Mouse (Mus musculus): ENCODE results near the gene March1. TPM values are rescaled to one million over a fixed set of nuclear protein-coding genes. Genes with fewer than 3 reads are reported as not detected.

Gene March1
- polyA plus RNA-seq, 1 experiment: not detected

DNA sequence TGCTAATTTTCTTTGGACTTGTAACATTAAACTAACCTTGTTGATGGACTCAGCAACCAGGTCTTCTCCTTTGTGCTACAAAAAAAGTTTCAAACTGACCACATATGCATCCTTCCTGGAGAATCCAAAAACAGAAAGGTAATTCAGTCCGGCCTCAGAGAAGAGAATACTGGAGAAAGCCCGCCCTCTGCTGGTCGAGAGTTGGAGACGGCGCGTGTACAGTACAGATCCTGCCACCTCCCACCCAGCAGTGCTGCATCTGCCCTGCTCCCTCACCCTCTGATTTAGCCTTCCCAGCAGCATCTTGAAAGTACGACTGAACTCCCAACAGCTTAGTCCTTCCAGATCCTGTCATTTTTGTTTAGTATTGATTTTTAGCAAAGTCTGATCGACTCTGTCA lies 878.0 kb downstream of the March1 start:
- TF ChIP-seq GATA1 (IDR thresholded peaks at IDR 0.05; ENCODE audit: low read length): no peak

DNA sequence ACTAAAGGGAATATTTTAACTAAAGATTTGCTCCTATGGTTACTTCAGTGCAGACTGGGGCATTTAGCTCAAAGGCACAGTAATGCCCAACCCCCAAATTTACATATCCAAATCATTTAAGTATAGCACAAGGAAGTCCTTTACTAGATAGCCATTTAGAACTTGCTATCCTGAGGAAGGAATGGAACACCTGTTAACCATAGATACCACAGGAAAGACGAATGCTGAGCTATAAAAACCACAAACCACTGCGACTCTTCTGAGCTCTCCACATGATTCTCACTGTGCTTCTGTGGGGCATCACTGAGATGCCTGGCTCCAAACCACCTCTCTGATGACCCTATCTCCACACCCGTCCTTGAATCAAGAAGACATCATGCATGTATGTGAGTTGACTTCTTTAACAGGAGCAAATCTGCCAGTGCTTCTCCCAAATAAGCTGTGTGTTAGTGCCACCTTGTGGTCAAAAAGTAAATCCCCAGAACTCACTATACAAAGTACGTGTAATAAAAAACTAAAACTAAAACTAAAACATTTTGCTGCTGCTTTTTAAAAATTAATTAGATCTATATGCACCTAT lies 879.4 kb downstream of the March1 start:
- TF ChIP-seq GATA1 (IDR thresholded peaks at IDR 0.05; ENCODE audit: low read length): peak; percentile 12

DNA sequence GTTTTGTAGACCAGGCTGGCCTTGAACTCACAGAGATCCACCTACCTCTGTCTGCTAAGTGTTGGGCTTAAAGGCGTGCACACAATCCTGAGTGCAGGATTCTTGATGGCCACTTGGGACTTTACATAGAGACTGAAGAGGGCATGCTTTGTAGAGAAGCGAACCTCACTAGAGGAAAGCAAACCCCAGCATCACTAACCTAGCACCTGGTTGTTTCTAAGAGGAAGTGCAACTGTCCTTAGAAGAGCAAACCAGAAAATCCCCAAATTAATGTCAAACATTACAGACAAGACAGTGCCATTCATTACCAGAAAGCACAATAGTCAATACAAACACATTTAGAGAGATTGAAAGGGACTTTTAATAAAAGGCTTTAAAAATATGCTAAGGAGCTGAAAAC lies 885.7 kb downstream of the March1 start:
- TF ChIP-seq GATA1 (IDR thresholded peaks at IDR 0.05; ENCODE audit: low read length): no peak

DNA sequence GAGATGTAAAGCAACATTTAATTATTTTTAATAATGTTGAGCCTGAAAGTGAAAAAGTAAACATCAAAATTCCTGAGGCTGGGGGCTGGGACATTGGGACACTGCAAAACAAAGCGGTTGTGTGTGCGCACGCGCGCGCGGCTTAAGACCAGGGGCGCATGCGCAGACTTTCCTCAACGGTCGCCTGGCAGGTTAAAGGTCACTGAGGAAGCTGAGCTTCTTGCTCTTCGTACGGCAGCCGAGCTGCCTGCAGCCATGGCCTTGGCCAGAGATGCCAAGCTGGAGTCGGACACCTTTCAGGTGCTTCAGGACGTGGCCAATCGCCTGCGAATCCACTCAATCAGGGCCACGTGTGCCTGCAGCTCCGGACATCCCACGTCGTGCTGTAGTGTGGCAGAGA lies 893.8 kb downstream of the March1 start, which contains the start of gene Tktl2:
TSS of gene Tktl2 (plus strand) at position 220 of the 400 bp plus-strand sequence.
- TF ChIP-seq GATA1 (IDR thresholded peaks at IDR 0.05; ENCODE audit: low read length): no peak

DNA sequence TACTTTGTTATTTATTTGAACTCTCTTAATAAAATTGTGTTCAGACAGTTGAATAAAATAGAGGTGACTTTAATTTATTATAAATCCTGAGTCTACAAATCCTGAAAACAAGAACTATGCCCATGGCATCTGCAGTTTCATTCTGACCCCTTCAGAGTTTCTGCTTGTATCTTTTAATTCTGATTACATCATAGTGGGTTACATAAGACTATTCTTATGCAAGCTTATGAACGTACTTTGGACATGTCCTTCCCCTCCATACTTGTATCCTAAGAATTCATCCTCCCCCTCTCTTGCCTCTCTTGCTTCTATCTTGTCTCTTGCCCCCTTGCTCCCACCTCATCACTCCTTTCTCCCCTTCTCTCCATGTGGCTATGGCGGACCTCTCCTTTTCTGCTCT lies 901.4 kb downstream of the March1 start:
- TF ChIP-seq GATA1 (IDR thresholded peaks at IDR 0.05; ENCODE audit: low read length): no peak

GRCm38 (mm10) chr8:66520576-66520975 lies 902.9 kb downstream of the March1 start:
- TF ChIP-seq GATA1 (IDR thresholded peaks at IDR 0.05; ENCODE audit: low read length): peak; percentile 45
